Mouse (Mus musculus) CH12.LX (cell line): Measurements from ENCODE around the gene Nedd8.

Experiments used
- CHD1 ChIP-seq: IDR thresholded peaks from 2 replicates; pipeline ENCODE4 v1.6.1; 2012; ENCODE audit warnings: low read depth, low read length, improper control_type of control experiment, inconsistent platforms
- CTCF ChIP-seq, 2 experiments: IDR thresholded peaks in 1 of 2; conservative IDR thresholded peaks in 1 of 2; 2 replicates each; pipeline ENCODE4 v1.5.1; 2011 to 2012; ENCODE audit warnings: low read depth in 2 of 2, low read length in 2 of 2, improper control_type of control experiment in 1 of 2, inconsistent platforms in 1 of 2, mild to moderate bottlenecking in 1 of 2, moderate library complexity in 1 of 2
- EP300 ChIP-seq: IDR thresholded peaks from 2 replicates; pipeline ENCODE4 v1.6.1; 2011; ENCODE audit warnings: low read length, improper control_type of control experiment
- GABPA ChIP-seq: IDR thresholded peaks from 2 replicates; pipeline ENCODE4 v1.6.1; 2012; ENCODE audit warnings: low read depth, low read length, improper control_type of control experiment, inconsistent platforms; ENCODE audit not compliant: insufficient replicate concordance
- MAZ ChIP-seq: IDR thresholded peaks from 2 replicates; pipeline ENCODE4 v1.6.1; 2012; ENCODE audit warnings: low read depth, mild to moderate bottlenecking, inconsistent platforms, low read length, improper control_type of control experiment, moderate library complexity
- POLR2A ChIP-seq: IDR thresholded peaks from 2 replicates; pipeline ENCODE4 v1.6.1; 2011; ENCODE audit warnings: low read depth, mild to moderate bottlenecking, improper control_type of control experiment, low read length
- RAD21 ChIP-seq: IDR thresholded peaks from 2 replicates; pipeline ENCODE4 v1.6.1; 2011; ENCODE audit warnings: low read depth, mild to moderate bottlenecking, low read length, improper control_type of control experiment, moderate library complexity
- TBP ChIP-seq: conservative IDR thresholded peaks from 2 replicates; pipeline ENCODE4 v1.6.1; 2011; ENCODE audit warnings: low read depth, low read length, improper control_type of control experiment
- TCF12 ChIP-seq: IDR thresholded peaks from 2 replicates; pipeline ENCODE4 v1.6.1; 2014; ENCODE audit warnings: low read depth, mild to moderate bottlenecking, inconsistent platforms, low read length, improper control_type of control experiment
- UBTF ChIP-seq: IDR thresholded peaks from 2 replicates; pipeline ENCODE4 v1.6.1; 2012; ENCODE audit warnings: low read depth, mild to moderate bottlenecking, inconsistent platforms, low read length, improper control_type of control experiment, moderate library complexity
- USF2 ChIP-seq: conservative IDR thresholded peaks from 2 replicates; pipeline ENCODE4 v1.6.1; 2011; ENCODE audit warnings: low read depth, low read length, improper control_type of control experiment
- ZC3H11A ChIP-seq: IDR thresholded peaks from 2 replicates; pipeline ENCODE4 v1.6.1; 2012; ENCODE audit warnings: low read depth, mild to moderate bottlenecking, inconsistent platforms, low read length, improper control_type of control experiment

DNA sequence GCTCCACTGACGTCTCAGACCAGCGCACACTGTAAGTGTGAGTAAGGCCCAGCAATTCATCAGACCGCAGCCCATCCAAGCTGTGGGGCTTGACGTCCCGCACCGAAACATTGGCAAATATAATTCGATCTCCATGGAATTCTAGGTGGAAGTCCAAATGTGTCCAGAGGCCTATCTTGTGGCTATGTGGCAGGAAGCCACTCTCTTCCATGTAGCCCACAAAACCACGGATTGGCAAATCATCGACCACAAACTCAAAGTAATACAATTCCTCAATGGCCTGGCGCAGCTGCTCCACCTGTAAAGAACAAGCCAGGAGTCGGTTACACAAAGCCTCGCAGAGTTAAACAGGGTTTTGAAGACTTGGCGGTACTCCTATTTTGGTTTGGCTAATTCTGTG lies 30.6 kb downstream of the Nedd8 start:
- TF ChIP-seq CTCF (conservative IDR thresholded peaks at IDR 0.05 in 1 of 2, IDR thresholded peaks at IDR 0.05 in 1 of 2; ENCODE audit: low read depth in 2 of 2, low read length in 2 of 2) = no peak
- no peak for TF ChIP-seq TBP
- TF ChIP-seq RAD21 = no peak
- TF ChIP-seq USF2 = no peak
- no peak for TF ChIP-seq UBTF
- TF ChIP-seq POLR2A = no peak
- no peak for TF ChIP-seq TCF12
- no peak for TF ChIP-seq GABPA
- no peak for TF ChIP-seq CHD1
- no peak for TF ChIP-seq MAZ
- no peak for TF ChIP-seq EP300
- no peak for TF ChIP-seq ZC3H11A
